Mouse (Mus musculus) hindbrain, embryonic 13.5 days (tissue): ENCODE data around the gene Pold1. TPM values are rescaled to one million over a fixed set of nuclear protein-coding genes. Genes with fewer than 3 reads are reported as not detected.

Experiments used
- ATAC-seq: fragments of 200-750 bp; cut with Nextera tagmentation; 2 replicates; pipeline ENCODE4 v1.8.0; 2017; ENCODE audit warnings: moderate TSS enrichment; ENCODE audit not compliant: low FRiP score
- H3K27ac ChIP-seq: fragments of 300-500 bp; sonication (generic); 2 replicates; pipeline ENCODE4 v1.5.1; 2015; ENCODE audit warnings: inconsistent platforms, mild to moderate bottlenecking, moderate library complexity
- H3K27me3 ChIP-seq: fragments of 300-500 bp; sonication (generic); 2 replicates; pipeline ENCODE4 v1.6.1; 2015; ENCODE audit warnings: mild to moderate bottlenecking, inconsistent platforms
- H3K36me3 ChIP-seq: fragments of 300-500 bp; sonication (generic); 2 replicates; pipeline ENCODE4 v1.6.1; 2015; ENCODE audit warnings: mild to moderate bottlenecking, inconsistent platforms
- H3K4me1 ChIP-seq: fragments of 300-500 bp; sonication (generic); replicated peaks from 2 replicates; pipeline ENCODE4 v1.6.1; 2015; ENCODE audit warnings: inconsistent platforms
- H3K4me2 ChIP-seq: fragments of 300-500 bp; sonication (generic); 2 replicates; pipeline ENCODE4 v1.6.1; 2015; ENCODE audit warnings: inconsistent platforms, mild to moderate bottlenecking, moderate library complexity
- H3K4me3 ChIP-seq: fragments of 300-500 bp; sonication (generic); 2 replicates; pipeline ENCODE4 v1.5.1; 2015; ENCODE audit warnings: mild to moderate bottlenecking, inconsistent platforms
- H3K9ac ChIP-seq: fragments of 300-500 bp; sonication (generic); 2 replicates; pipeline ENCODE4 v1.6.1; 2015; ENCODE audit warnings: mild to moderate bottlenecking, inconsistent platforms
- H3K9me3 ChIP-seq: fragments of 300-500 bp; sonication (generic); 2 replicates; pipeline ENCODE4 v1.6.1; 2016; ENCODE audit warnings: inconsistent platforms
- WGBS: fragments of 180-500 bp; shearing (Covaris S2); methylation state at CpG from one replicate; pipeline ENCODE4 v1.1.7; 2015; 5-methylcytosine and 5-hydroxymethylcytosine counted together
- polyA plus RNA-seq: library from polyadenylated mRNA; unstranded; fragments of >200 nt; fragmentation: Nextera tagmentation; extraction: Ambion mirVana; gene quantifications from 2 replicates; pipeline ENCODE4 v1.2.1, GENCODE M21; 2015

The Pold1 gene
- polyA plus RNA-seq = 24.4 and 28.8 TPM in 2 replicates

DNA sequence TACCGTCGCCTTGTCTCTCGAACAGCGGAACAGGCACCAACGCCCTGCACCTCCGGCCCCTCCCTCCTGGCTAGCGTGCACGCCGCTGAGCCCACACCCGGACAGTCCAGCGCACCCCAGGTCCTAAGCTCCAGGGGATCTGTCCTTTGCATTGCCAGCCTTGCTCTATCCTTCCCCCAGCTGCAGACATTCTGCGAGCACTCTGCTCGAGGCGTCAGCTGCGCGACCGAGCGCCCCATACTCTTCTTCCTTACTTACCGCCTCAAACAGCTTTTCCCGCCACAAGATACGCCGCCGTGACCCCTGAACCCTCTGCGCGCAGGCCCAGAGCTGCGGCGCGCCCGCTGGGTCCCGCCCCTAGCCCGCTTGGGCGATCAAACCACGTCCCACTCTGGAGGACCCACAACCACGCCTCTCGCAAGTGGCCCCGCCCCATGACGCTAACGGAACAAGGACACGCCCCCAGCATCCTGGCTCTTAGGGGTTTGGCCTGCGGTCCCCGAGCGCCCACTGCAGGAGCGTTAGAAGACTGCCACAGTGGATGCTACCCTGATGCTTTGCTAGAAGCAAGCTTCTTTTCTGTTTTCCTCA, at the start of gene Pold1:
Gene Pold1, minus strand, starts transcription at position 353 of the 591 bp plus-strand sequence.
- WGBS = under 1% methylated on average over 43 of the region's 43 CpGs
- H3K4me2 ChIP-seq = peak within 1 kb of the TSS; percentile 93
- ATAC-seq = peak; percentile 89
- H3K9me3 ChIP-seq = no peaks in the 10 kb centered on the region
- peak within 1 kb of the TSS; percentile 73 for H3K9ac ChIP-seq
- H3K27me3 ChIP-seq = no peaks in the 10 kb centered on the region
- H3K36me3 ChIP-seq = peaks cover 31% of the 10 kb centered on the region
- H3K4me1 ChIP-seq = peaks cover 27% of the 10 kb centered on the region
- peak within 1 kb of the TSS; percentile 74 for H3K27ac ChIP-seq
- H3K4me3 ChIP-seq = peak within 1 kb of the TSS; percentile 58

GRCm38 (mm10) chr7:44598336-44598735, 49.7 kb upstream of the Pold1 start:
- no peak for ATAC-seq
- Histone ChIP-seq H3K4me3 (no peak overlapping the region), H3K4me2 (no peak overlapping the region), H3K27ac (no peak overlapping the region), H3K36me3 (peaks cover 13% of the 10 kb centered on the region), H3K4me1 (peaks cover 37% of the 10 kb centered on the region), H3K9me3 (no peaks in the 10 kb centered on the region), H3K27me3 (peaks cover 36% of the 10 kb centered on the region), H3K9ac (no peak overlapping the region)
- 80% methylated on average over 12 of the region's 12 CpGs for WGBS

DNA sequence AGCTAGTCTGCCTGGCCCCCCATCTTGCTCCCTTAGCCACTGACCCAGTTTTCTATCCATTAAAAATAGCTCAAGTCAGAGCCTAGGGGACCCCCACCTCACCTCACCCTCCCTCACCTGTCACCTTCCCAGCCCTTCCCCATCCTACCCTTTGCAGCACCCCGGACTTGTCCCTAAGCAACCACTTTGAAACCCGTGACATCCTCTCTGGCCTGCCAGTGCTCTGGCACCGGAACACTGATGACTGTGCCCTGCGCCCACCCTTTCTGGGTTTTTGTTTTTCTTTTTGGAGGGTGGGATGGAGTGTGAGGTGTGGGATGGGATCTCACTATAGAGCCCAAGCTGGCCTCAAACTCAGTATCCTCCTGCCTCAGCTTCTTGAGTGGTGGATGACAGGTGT, 49.0 kb upstream of the Pold1 start:
- H3K4me2 ChIP-seq = no peak overlapping the region
- 92% methylated on average over 4 of the region's 4 CpGs for WGBS

GRCm38 (mm10) chr7:44596996-44597538, 48.4 kb upstream of the Pold1 start:
- no peak for ATAC-seq
- 64% methylated on average over 5 of the region's 5 CpGs for WGBS
- peaks cover 36% of the 10 kb centered on the region for H3K27me3 ChIP-seq

More for the DNA sequence above, 49.0 kb upstream of the Pold1 start:
- no peak overlapping the region for H3K9ac ChIP-seq
- no peak overlapping the region for H3K27ac ChIP-seq
- H3K36me3 ChIP-seq = peaks cover 13% of the 10 kb centered on the region
- no peak overlapping the region for H3K4me3 ChIP-seq
- ATAC-seq = no peak
- H3K27me3 ChIP-seq = peaks cover 36% of the 10 kb centered on the region
- H3K9me3 ChIP-seq = no peaks in the 10 kb centered on the region
- peaks cover 37% of the 10 kb centered on the region for H3K4me1 ChIP-seq

GRCm38 (mm10) chr7:44596051-44596450, 47.4 kb upstream of the Pold1 start:
- peaks cover 13% of the 10 kb centered on the region for H3K36me3 ChIP-seq
- ATAC-seq = no peak
- H3K4me1 ChIP-seq = peaks cover 36% of the 10 kb centered on the region
- no peaks in the 10 kb centered on the region for H3K9me3 ChIP-seq
- peaks cover 35% of the 10 kb centered on the region for H3K27me3 ChIP-seq
- peak overlapping the region; percentile 49; the same call in 1 of the 2 replicates for H3K9ac ChIP-seq
- WGBS = 90% methylated on average over 6 of the region's 6 CpGs
- H3K4me3 ChIP-seq = no peak overlapping the region
- no peak overlapping the region for H3K4me2 ChIP-seq
- H3K27ac ChIP-seq = no peak overlapping the region

More at GRCm38 (mm10) chr7:44596996-44597538, 48.4 kb upstream of the Pold1 start:
- H3K9ac ChIP-seq = no peak overlapping the region; the same call in 1 of the 2 replicates
- no peak overlapping the region for H3K4me2 ChIP-seq
- H3K36me3 ChIP-seq = peaks cover 13% of the 10 kb centered on the region
- peaks cover 37% of the 10 kb centered on the region for H3K4me1 ChIP-seq
- no peak overlapping the region for H3K27ac ChIP-seq
- no peaks in the 10 kb centered on the region for H3K9me3 ChIP-seq
- H3K4me3 ChIP-seq = no peak overlapping the region

- H3K4me3 ChIP-seq = no peak overlapping the region
- H3K36me3 ChIP-seq = peaks cover 13% of the 10 kb centered on the region
- H3K4me1 ChIP-seq = peaks cover 38% of the 10 kb centered on the region
- 95% methylated on average over 20 of the region's 20 CpGs for WGBS
- H3K4me2 ChIP-seq = no peak overlapping the region
- ATAC-seq = no peak
- H3K9ac ChIP-seq = no peak overlapping the region; the same call in 1 of the 2 replicates
- H3K27me3 ChIP-seq = peaks cover 26% of the 10 kb centered on the region
- H3K9me3 ChIP-seq = no peaks in the 10 kb centered on the region
- no peak overlapping the region for H3K27ac ChIP-seq
Observed at GRCm38 (mm10) chr7:44595131-44595561, 46.5 kb upstream of the Pold1 start.

GRCm38 (mm10) chr7:44594291-44594690, 45.6 kb upstream of the Pold1 start:
- Histone ChIP-seq H3K27me3 (peaks cover 22% of the 10 kb centered on the region), H3K9ac (peak overlapping the region; percentile 75), H3K4me3 (peak overlapping the region; percentile 66), H3K4me2 (peak overlapping the region; percentile 85), H3K36me3 (peaks cover 13% of the 10 kb centered on the region), H3K9me3 (no peaks in the 10 kb centered on the region), H3K27ac (peak overlapping the region; percentile 85), H3K4me1 (peaks cover 46% of the 10 kb centered on the region)
- ATAC-seq = peak; percentile 1; the same call in 1 of the 2 replicates
- WGBS = 47% methylated on average over 6 of the region's 6 CpGs

- peak; percentile 52 for ATAC-seq
- peak overlapping the region; percentile 66 for H3K4me3 ChIP-seq
- peak overlapping the region; percentile 85 for H3K4me2 ChIP-seq
- peaks cover 12% of the 10 kb centered on the region for H3K36me3 ChIP-seq
- under 1% methylated on average over 22 of the region's 22 CpGs for WGBS
- H3K27ac ChIP-seq = peak overlapping the region; percentile 85
- H3K27me3 ChIP-seq = peaks cover 22% of the 10 kb centered on the region
- peaks cover 51% of the 10 kb centered on the region for H3K4me1 ChIP-seq
- H3K9me3 ChIP-seq = no peaks in the 10 kb centered on the region
- H3K9ac ChIP-seq = peak overlapping the region; percentile 75
Observed at GRCm38 (mm10) chr7:44593775-44594174, 45.1 kb upstream of the Pold1 start.

GRCm38 (mm10) chr7:44593051-44593450, 44.4 kb upstream of the Pold1 start:
- H3K4me1 ChIP-seq = peaks cover 59% of the 10 kb centered on the region
- no peak for ATAC-seq
- no peaks in the 10 kb centered on the region for H3K9me3 ChIP-seq
- H3K4me3 ChIP-seq = peak overlapping the region; percentile 66
- H3K9ac ChIP-seq = peak overlapping the region; percentile 75
- no peak overlapping the region for H3K27ac ChIP-seq
- H3K4me2 ChIP-seq = peak overlapping the region; percentile 85
- H3K27me3 ChIP-seq = peaks cover 27% of the 10 kb centered on the region
- H3K36me3 ChIP-seq = peaks cover 4% of the 10 kb centered on the region
- WGBS = 2% methylated on average over 12 of the region's 15 CpGs

DNA sequence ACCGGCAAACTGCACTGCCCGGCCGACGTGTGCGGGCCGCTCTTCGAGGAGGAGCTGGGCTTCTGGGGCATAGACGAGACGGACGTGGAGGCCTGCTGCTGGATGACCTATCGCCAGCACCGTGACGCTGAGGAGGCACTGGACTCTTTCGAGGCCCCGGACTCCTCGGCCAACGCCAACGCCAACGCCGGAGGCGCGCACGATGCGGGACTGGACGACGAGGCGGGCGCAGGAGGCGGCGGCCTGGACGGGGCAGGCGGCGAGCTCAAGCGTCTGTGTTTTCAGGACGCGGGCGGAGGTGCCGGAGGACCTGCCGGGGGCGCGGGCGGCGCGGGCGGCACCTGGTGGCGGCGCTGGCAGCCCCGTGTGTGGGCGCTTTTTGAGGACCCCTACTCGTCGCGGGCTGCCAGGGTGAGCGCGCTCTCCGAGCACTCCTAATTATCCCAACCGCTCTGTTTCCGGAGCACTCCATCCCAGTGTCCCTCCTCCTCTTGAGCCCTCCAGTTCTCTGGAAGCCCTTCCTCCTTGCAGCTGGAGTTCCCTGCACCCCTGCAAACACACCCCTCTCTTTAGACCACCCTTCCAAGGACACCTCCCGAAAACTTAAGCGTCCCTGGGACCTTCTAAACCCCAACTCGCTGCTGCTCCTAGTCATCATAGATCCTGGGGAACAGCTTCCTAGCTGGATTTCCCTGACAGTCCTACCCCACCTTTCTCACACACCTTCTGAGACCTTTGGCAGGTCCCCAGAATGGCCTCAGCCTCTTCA, 42.9 kb upstream of the Pold1 start:
- H3K4me1 ChIP-seq = peaks cover 72% of the 10 kb centered on the region
- no peak for ATAC-seq
- H3K27ac ChIP-seq = peak overlapping the region; percentile 86; the same call in 1 of the 2 replicates
- no peaks in the 10 kb centered on the region for H3K9me3 ChIP-seq
- under 1% methylated on average over 50 of the region's 60 CpGs for WGBS
- H3K4me3 ChIP-seq = peak overlapping the region; percentile 66
- peaks cover 4% of the 10 kb centered on the region for H3K36me3 ChIP-seq
- peak overlapping the region; percentile 82 for H3K9ac ChIP-seq
- H3K4me2 ChIP-seq = peak overlapping the region; percentile 85
- H3K27me3 ChIP-seq = peaks cover 37% of the 10 kb centered on the region

DNA sequence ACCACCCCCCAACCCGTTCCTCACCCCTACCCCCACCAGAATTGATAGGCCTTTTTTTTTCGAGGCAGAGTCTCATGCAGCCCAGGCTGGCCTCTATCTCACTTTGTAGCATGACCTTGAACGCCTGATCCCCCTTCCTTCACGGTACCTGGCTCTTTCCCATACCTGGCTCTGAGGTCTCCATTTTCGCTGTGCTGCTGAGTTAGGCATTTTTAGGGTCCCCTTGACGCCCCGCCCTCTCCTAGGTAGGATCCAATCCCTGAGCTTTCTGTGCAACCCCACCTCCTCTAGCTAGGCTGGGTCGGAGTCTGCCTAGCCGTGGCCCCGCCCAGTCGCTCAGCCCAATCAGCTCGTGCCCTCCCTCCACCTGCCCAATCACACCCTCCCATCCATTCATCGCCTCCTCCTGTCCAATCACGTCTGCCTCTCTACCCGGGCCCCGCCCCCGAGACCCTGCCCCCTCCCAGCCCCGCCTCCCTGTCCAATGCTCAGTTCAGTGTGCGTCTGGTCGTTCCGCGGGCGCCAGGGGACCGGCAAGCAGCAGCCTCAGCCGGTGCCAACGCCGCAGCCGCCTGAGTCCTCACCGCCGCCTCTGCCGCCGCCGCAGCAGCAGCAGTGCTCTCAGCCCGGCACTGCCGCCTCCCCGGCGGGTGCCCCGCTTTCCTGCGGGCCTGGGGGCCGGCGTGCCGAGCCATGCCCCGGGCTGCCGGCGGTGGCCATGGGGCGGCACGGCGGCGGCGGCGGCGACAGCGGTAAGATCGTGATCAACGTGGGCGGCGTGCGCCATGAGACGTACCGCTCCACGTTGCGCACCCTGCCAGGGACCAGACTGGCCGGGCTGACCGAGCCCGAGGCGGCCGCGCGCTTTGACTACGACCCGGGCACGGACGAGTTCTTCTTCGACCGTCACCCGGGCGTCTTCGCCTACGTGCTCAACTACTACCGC, 42.0 kb upstream of the Pold1 start, which contains the start of gene Kcnc3:
Gene Kcnc3, plus strand, starts transcription at position 263 of the 946 bp plus-strand sequence.
- Histone ChIP-seq H3K4me1 (peaks cover 76% of the 10 kb centered on the region), H3K4me3 (peak within 1 kb of the TSS; percentile 66), H3K27me3 (peaks cover 38% of the 10 kb centered on the region), H3K36me3 (no peaks in the 10 kb centered on the region; the same call in 1 of the 2 replicates), H3K4me2 (peak within 1 kb of the TSS; percentile 85), H3K9me3 (no peaks in the 10 kb centered on the region), H3K27ac (peak within 1 kb of the TSS; percentile 86), H3K9ac (peak within 1 kb of the TSS; percentile 82)
- under 1% methylated on average over 80 of the region's 80 CpGs for WGBS
- ATAC-seq = peak; percentile 93
